Mouse (Mus musculus) megakaryocyte, adult 5-6 weeks (primary cell): ENCODE measurements around the gene Wfdc6a. TPM values are rescaled to one million over a fixed set of nuclear protein-coding genes. Genes with fewer than 3 reads are reported as not detected.
"Not testable (repeated sequence)": the region's sequence is repeated elsewhere in the genome, so short reads cannot be mapped to it uniquely, and the experiment has no call there.

ENCODE experiments used
- ATAC-seq: 2 replicates; pipeline ENCODE4 v1.8.0; 2016; ENCODE audit warnings: mild to moderate bottlenecking, inconsistent platforms; ENCODE audit not compliant: poor library complexity, severe bottlenecking
- total RNA-seq, 2 experiments: library from RNA; stranded (forward) in 1 of 2; stranded (reverse) in 1 of 2; fragments of 153-499, 151-499 nt in 1 of 2; fragments of 221-1000, 200-1000 nt in 1 of 2; gene quantifications; 2 replicates each; pipeline versions ENCODE4 v1.2.3 to v1.2.4; 2015 to 2017

The Wfdc6a gene
- not detected in 2 replicates for total RNA-seq (2015)
- not detected in 2 replicates for total RNA-seq (2017)

DNA sequence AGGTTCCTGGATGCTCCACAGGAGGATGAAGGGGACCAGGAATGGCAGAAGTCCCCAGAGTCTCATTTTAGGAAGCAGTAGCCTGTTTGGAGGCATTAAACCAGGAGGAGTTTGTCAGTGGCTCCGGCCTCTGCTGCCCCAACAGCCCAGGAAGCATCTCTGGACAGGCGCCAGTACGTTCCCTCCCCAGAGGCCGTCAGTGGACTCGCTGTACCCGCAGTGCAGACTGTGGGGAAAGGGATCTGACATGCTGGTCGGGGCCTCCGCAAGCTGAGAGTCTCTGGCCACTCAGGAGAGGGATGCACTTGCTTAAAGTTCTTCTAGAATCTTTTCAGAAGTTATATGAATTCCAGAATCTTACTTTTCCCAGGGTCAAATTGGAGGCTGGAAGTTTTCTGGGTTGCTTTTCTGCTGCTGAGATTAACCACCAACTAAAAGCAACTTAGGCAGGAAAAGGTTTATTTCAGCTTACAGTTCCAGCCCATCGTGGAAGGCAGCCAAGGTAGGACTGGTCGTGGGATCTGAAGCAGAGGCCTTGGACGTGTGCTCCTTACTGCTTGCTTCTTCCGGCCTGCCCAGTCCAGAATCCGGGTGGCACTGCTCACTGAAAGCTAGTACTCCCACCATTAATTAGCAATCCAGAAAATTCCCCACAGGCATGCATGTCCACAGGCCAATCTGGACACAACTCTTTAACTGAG, at the start of gene Wfdc6a:
Wfdc6a (minus strand) TSS at position 423 of the 701 bp plus-strand sequence.
- not testable (repeated sequence) for ATAC-seq

DNA sequence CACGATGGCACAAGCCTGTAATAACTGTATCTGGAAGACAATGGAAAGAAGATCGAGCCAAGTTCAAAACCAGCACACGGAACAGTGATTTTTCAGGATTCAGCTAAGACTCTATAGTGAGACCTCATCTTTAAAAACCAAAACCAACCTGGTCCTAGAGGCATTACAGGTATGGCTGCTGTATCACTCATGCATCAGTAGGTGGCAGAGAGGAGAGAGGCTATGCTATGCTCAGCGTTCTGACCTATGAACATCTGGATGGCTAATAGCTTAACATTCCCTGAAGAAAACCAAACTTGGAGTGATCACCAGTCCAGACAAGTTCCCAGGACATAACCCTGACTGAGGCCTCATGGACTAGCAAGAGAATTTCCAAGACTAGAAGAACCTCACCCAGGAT, 36.5 kb upstream of the Wfdc6a start:
- no peak for ATAC-seq

DNA sequence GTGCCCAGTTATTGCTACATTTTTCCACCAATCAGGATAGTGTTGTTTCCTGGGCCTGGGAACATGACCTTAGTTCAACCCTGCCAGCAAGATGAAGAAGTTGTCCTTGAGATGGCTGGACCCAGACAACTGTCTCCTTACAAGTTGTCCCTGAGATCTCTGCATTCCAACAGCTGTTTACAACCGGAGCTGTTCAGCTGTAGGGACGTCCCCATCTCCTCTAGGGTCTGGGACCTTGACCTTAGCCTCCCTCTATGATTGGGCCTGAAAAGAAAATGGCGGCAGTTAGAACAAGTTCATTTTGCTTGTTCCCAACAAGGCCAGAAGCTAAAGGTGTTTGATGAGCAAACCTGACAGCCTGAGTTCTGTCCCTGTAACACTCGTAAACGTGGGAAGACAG, 33.8 kb upstream of the Wfdc6a start:
- ATAC-seq: no peak

DNA sequence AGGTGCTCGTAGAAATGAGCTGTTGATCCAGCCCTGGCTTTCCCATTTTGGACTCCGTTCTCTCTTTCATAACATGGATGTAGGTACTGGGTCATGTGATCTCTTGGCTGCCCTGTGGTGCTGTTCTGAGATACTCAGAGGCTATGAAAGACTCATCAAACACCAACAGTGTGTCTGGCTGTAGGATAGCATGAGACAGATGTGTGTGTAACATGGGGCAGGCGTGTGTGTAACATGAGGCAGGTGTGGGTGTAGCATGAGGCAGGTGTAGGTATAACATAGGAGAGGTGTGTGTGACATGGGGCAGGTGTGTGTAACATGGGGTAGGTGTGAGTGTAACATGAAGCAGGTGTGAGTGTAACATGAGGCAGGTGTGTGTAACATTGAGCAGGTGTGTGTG, 30.1 kb upstream of the Wfdc6a start:
- ATAC-seq: no peak

DNA sequence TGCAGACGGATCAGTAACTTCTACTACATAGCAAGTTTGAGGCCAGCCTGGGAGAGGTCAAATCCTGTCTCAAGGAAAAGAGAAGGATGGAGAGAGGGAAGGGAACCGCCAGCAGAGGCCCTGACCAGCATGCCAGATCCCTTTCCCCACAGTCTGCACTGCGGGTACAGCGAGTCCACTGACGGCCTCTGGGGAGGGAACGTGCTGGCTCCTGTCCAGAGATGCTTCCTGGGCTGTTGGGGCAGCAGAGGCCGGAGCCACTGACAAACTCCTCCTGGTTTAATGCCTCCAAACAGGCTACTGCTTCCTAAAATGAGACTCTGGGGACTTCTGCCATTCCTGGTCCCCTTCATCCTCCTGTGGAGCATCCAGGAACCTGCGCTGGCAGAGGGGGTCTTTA, 28.2 kb upstream of the Wfdc6a start, which contains the start of the genes Wfdc6b and Wfdc8:
Wfdc6b (plus strand) TSS at position 52 of the 400 bp plus-strand sequence.
Wfdc8 (minus strand) TSS at position 156 of the 400 bp plus-strand sequence.
- ATAC-seq: not testable (repeated sequence)

DNA sequence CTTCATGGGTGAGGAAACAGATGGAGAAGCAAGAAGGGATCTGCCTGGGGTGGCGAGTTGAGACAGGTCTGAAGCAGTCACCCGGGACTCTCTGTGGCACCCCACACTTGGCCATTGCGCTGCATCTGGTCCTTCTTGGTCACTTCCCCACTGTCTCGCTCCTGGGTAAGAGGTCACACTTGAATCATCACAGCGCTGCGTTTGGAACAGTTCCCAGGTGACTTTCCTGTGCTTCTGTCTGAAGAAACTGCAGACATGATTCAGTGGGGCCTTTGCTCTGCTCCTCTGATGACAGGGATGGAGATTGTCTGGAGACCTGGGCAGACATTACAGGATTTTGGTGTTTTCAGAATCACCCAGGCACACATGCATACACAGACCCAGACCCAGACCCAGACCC, 23.5 kb upstream of the Wfdc6a start:
- ATAC-seq: no peak

DNA sequence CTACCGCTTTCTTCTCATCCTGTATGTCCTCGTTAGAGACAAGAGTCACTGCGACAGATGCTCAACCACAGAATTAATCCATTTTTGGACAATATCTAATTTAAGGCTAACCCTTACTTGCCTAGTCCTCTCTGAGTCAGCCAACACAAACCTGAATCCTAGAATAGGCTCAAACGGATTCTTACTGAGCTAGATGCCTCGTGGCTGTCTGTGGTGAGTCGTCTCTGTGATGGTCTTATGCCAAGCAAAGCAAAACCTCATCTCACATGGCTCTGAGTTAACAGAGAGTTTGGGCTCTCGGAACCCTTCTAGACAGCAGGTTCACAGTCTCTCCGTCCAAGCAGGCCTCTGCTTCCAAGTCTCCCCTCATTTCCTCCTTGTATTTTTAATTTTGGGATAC, 19.2 kb upstream of the Wfdc6a start:
- no peak for ATAC-seq

DNA sequence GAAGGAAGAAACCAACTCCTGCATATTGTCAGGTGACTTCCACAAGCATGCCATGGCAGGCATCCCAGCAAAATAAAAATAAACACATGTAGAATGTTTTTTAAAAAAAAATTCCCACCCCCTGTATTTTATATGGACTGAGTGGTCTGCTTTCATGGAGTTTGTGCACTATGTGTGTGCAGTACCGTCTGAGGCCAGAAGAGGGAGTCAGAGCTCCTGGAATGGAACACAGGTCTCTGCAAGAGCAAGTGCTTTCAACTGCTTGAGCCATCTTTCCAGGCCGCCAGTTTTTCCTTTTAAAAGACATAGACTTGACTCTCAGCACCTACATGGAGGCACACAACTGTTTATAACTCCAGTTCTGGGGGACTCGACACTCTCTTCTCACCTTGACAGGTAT, 18.2 kb upstream of the Wfdc6a start:
- no peak for ATAC-seq

DNA sequence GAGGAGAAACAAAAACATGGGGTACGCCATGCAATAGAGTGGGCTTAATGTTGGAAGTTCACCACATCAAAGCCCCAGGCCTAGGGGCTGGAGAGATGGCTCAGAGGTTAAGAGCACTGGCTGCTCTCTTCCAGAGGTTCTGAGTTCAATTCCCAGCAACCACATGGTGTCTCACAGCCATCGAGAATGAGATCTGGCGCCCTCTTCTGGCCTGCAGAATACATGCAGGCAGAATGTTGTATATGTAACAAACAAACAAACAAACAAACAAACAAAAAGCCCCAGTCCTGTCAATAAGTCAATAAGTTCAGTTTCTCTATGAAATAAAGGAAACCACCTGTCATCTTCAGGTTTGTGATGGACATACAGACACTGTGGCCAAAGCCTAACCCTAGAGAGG, 14.9 kb upstream of the Wfdc6a start:
- no peak for ATAC-seq

DNA sequence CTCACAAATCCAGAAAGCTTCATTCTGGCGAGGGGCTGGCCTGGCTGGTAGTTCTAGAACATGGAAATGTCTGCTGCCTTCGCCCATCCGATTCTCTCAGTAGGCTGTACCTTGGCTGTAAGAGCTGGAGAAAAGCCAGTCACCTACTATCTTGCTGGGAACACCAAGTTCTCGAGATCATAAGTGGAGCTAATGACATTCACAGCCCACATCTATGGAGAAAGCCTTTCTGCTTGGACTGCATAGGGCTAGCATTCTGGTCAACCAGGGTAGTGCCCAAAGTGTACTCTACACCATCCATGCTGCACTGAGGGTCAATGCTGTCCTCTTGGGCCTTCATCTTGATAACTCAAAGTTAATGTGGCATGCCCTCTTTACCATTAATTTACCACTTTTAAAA, 8.2 kb upstream of the Wfdc6a start, which contains the start of gene Eppin:
Eppin (minus strand) TSS at position 101 of the 400 bp plus-strand sequence.
- no peak for ATAC-seq

DNA sequence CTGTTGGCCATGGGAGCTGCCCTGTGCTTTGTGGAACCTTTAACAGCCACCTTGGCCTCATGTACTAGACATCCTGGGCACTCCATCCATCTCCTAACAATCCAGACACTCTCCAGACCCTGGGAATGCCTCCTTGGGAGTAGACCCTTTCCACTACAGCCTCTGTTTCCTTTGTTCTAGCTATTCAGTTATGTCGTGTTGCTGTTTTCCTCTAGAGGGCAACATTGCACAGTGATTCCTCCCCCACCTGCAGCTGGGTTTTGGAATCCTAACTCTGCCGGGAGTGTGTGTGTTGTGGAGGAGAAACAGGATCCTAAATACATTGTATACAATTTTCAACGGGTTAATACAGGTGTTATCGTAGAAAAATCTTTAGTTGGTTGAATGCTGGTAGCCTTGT, 6.8 kb upstream of the Wfdc6a start:
- ATAC-seq: peak; percentile 59

DNA sequence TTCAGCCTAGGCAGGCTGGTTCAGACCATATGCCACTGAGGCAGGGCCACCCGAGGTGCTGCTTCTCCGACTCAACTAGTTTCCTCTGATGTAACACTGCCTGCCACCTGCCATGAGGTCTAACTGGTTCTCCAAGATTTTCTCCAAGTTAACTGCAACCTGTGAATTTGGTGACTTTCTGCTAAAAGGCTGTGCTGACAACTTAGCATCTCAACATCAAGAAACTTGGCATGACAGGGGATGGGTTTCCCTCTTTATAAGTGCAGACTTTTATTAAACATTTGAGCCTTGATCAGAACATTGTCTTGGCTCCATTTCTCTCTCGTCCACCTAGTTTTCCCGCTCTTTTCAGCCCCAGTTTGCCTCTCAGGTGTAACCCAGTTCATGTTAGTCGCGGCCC, 11.9 kb downstream of the Wfdc6a start, which contains the start of gene Spint3:
Spint3 (minus strand) TSS at position 101 of the 400 bp plus-strand sequence.
- not testable (repeated sequence) for ATAC-seq

DNA sequence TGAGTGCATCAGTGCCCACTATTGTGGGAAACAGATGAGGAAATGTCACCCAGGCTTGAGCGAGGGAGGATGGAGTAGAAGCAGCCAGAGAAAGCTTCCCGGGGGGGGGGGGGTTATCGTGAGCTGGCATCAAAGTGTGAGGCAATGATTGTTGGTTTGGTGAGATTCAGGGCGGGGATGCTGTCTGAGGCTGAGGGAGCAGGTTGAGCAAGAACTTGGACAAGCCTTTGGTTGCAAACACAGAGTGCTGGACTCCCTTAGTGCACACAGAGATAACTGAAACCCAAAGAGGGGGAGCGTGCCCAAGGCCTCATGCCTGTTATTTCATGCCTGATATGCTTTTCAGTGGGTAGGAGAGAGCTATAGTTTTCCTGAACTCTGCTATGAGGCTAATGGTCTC, 17.8 kb downstream of the Wfdc6a start:
- ATAC-seq: peak; percentile 52

DNA sequence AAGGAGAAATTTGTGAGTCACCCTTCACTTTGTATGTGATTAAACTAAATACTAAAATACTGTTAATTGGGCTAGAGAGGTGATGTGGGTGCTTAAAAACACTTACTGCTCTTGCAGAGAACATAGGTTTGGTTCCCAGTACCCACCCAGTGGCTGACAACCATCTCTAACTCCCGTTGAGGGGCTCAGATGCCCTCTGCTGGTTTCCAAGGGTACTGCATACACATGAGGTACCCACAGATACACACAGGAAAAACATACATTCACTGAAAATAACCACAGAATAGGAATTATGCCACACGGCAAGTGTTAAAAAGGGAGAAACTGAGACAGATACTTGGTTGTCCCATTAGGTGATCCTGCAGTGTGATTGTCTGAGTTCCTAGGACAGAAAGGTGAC, 18.2 kb downstream of the Wfdc6a start:
- ATAC-seq: no peak

DNA sequence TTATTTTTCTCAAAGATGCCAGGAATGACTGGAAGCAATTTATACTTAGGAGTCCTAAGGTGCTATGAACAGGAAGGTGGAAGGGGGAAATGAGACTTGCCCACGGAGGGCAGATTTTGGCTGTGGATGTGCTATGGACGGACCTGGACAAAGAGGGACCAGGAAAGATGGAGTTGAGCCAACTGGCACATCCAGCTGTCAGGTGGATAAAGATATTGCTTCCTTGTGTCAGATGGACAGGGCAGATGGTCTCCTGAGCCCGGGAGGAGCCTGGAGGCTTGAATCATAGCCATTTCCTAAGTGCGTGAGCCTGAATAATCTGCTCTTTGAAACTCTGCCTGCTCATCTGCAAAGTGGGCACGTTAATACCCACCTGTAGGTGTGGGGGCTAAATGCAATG, 20.9 kb downstream of the Wfdc6a start:
- no peak for ATAC-seq

DNA sequence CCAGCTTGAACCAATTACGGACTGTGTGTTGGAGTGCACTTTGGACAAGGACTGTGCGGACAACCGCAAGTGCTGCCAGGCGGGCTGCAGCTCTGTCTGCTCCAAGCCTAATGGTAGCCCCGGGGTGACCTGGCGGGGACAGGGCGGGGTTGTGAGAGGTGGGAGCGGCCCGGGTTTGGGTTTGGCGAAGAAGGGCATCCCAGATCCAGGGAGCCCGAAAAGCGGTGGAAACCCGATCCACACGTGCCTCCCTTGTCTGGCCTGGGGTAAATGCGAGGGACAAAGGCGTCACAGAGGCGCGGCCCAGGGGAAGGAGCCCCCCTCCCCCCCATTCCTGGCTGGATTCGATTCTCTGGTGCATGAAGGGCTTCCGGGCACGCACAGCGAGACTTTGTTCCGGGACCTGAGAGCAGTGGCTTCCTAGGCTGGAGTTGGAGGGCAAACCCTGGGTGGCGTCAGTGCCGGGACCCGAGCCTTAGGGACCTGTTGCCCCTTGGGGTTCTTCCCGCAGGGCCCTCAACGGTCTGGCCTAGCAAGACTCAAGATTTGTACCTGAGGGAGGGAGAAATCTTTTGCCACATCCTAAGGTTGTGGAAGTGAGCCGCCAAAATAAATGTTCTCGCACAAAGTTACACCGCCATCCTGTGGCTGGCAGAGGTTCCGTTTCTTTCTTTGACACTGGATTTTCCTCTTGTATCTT, 21.8 kb downstream of the Wfdc6a start:
- ATAC-seq: peak; percentile 43; the same call in 1 of the 2 replicates

DNA sequence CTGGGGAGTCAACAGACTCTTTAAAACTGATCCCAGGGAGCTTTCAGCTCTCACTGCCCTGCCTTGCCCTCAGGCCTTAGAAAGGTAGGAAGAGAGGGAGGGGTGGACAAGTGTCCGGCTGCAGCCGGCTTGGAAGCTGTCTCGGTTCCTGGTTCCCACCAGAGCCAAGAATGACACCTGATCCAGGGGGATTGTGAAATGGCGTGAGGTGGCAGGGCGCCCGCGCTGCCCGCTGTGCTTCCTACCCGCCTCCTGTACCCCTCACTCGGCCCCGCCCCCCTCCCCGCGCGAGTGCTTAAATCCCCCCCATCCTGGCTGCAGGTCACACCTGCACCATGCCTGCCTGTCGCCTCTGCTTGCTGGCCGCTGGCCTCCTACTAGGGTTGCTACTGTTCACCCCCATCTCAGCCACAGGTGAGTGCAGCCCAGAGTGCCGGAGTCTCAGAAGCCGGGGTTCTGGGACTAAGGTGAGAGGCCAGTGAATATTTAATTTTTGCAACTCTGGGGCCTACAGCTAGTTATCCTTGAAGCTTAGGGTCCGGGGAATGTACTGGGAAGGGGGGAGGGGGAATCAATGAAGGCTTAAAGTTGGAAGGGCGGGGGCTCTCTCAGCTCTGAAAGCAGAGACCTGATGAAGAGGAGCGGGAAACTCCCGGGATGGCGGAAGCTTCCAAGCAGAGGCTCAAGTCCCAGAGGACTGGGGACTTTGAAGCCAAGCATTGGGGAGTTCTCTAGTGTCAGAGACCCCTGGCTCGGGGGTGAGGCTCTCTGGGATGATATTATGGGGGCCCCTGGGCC, 22.7 kb downstream of the Wfdc6a start, which contains the start of gene Wfdc2:
Wfdc2 (plus strand) TSS at position 23 of the 798 bp plus-strand sequence.
- ATAC-seq: no peak

DNA sequence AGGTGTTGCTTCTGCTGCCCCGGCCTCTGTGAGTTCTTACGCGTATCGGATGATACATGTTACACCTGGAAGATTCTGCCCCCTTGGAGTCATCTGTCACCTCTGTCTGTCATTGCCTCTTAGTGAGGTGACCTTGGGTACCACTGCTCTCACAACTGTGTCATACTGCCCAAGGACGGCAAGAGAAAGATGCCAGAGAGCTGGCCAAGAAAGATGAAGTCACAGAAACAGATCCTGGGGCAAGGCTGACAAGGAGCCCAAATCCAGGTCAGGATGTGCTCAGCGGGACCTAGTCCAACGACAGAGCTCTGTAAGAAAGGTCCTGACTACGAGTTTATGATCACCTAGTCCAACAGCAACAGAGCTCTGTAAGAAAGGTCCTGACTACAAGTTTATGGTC, 25.1 kb downstream of the Wfdc6a start:
- ATAC-seq: no peak

DNA sequence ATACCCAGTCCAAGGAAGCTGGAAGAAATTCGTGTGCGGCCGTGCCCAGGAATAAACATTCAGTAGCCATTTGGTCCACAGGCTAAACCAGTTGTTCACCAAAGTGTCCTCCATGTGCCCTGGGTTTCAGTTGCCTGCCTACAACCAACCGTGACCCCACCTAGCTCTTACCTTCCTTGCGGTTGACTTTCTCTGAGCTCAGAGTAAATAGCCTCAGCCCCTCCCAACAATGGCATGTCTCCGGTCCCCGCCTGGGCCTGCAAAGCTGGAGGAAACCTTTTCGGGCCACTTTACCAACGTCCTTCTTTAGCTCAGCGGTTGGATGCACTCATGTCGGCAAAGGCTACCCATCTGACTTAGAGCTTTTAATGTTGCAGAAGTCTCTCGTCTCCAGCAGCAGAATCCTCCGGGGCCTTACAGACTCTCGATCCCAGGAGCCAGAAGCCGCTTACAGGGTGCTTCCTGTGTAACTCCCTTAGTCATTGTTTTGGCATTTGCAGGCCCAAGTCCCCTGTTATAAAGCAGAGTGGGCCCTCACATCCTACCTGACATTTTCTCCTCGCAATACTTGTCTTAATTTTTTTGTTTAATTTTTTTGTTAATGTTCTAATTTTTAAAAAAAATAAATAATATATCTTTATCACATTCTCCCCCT, 26.1 kb downstream of the Wfdc6a start:
- no peak for ATAC-seq

DNA sequence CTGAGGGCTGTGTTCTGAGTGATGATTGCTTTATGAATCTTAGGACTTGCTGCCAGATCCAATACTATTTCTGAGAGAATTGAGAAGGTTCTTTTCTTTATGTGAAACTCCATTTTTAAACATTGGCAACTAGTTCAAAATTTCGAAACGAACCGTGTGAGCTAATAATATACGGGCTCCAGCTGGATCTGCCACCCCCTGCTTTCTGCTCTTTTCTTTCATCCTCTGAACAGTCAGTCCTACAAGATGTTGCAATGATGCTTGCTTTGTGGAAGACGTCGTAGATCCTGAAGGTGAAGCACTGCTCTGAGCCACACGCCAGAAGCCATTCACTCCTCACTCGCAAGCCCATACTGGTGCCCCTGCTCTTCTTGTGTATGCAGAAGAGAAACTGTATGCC, 26.8 kb downstream of the Wfdc6a start:
- ATAC-seq: no peak

DNA sequence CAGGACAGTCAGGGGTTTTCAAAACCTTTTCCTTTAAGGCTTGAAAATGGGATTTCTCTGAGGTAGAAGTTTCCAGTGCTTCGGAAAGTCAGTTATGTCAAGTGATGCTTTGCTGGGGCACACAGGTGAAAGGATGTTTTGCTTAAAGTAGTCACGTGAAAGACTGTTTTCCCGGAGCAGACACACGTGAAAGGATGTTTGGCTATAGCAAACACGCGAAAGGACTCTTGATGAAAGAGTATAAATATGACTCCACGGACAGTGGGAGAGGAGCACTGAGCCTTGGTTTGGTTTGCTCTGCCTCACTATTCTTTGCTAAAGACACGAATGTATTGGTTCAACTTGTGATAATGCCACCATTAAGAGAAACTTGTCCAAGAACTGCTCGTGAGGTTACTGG, 33.7 kb downstream of the Wfdc6a start:
- ATAC-seq: no peak
